Mouse (Mus musculus) testis, postnatal 14 days (tissue): ENCODE measurements around the gene Slc4a4.

Experiments
- DNase-seq: peaks from one replicate; pipeline ENCODE4 v3.0.0; 2021; ENCODE audit warnings: low spot score

Slc4a4 gene

DNA sequence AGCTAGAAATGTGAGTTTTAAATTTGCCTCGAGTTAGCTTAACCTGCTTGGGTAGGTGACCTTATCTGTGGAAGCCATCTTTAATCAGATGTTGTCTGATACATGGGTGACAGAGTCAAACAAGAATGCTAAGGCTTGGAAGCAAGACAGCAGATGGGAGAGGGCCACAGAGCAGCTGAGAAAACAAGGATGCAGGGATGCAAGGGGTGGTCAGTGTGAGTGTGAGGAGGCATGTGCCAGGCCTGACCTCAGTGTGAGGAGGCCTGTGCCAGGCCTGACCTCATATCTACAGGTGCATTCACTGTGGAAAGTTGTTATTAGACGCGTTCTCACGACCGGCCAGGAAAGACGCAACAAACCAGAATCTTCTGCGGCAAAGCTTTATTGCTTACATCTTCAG, 114.0 kb downstream of the Slc4a4 start:
- no peak for DNase-seq

- no peak for DNase-seq
Measured at GRCm38 (mm10) chr5:89010116-89010515, 123.5 kb downstream of the Slc4a4 start.

DNA sequence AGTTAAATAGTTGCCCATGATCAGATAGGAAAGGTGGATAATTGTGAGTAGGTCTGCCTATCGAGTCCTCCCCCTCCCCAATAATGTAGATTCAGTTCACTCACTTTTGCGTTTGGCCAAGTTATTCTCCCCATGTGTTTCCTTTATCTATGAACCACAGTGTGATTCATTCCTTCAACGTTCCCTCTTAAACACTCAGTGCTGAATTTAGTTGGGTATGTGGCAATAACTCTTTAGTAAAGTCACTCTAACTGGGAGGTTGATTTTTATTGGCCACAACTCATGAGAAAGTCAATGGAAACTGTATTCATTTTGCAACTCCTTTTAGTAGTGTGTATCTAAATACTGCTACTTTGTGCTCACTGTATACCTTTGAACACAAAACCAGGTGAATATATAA, 125.8 kb downstream of the Slc4a4 start:
- DNase-seq: no peak

DNA sequence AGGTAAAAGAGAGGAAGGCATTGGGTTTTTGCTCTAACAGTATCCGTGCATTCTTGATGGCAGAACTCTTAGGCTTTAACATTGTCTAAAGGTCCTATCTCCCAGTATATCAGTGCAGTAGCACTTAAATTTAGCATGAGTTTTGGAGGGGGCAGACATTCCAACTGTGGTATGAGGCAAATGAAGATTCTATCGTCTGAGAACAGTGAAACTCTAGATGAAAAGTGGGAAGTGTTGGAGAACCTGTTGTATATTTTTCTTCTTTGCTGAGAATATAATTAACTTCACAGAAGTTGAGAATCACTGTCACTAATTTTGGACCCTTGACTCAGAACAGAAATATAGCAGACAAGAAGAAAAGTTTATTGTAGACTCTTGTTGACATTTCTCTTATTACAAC, 128.2 kb downstream of the Slc4a4 start:
- no peak for DNase-seq

- no peak for DNase-seq
Measured at GRCm38 (mm10) chr5:89015878-89016277, 129.3 kb downstream of the Slc4a4 start.

DNA sequence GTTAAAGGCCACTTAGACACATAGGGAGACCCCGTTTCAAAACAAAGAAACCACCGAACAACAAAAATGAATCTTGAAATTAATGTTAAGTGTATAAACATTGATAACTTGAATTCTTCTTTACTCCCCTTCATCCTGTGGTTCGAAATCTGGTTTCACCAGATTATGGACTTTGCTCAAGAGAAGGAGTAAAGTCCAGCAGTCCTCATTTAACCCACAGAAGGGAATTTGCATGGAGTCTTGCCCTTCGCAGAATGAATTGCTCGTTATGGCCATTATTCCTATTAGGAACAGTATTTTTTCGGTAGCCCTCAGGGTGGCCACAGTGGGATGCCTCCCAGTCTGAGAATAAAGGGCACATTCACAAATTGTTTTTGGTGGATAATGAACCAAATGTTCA, 131.9 kb downstream of the Slc4a4 start:
- no peak for DNase-seq

GRCm38 (mm10) chr5:89024413-89024812, 137.8 kb downstream of the Slc4a4 start:
- no peak for DNase-seq

- no peak for DNase-seq
Measured at GRCm38 (mm10) chr5:89027518-89028085, 141.0 kb downstream of the Slc4a4 start.

DNA sequence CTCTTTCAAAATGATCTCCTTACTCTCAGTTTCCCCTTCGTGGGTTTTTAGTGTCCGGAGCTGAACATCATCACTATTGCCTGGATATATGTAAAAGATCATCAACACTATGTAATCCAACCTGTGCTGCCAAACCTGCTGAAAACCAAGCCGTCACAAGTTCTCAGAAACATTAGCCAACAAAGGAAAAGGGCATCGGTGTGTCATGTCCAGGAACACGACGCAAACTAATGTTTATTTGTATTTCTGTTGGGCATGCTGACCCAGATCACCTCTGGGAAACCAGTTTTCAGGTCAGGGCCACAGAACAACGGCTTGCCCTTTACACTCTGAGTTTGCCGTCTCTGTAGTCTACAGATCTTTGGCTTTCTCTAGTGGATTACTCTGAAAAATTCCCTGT, 146.0 kb downstream of the Slc4a4 start:
- no peak for DNase-seq

DNA sequence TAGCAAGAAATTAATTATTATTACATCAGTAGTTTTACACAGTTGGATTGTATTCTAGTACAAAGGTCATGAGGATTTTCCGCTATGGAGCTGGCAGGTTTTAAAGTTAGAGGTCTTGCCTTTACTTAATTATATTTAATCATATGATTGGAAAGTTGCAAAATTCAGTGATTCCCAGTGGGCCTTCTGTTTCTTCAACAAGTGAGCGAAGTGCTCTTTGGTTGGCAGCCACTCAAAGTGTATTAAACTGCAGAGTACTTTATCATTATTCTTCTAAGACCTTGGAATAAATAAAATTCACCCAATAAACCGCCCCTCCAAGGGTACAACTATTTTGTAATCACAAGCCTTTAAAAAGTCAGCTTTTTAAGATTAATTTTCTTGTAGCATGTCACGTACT, 146.6 kb downstream of the Slc4a4 start:
- no peak for DNase-seq

DNA sequence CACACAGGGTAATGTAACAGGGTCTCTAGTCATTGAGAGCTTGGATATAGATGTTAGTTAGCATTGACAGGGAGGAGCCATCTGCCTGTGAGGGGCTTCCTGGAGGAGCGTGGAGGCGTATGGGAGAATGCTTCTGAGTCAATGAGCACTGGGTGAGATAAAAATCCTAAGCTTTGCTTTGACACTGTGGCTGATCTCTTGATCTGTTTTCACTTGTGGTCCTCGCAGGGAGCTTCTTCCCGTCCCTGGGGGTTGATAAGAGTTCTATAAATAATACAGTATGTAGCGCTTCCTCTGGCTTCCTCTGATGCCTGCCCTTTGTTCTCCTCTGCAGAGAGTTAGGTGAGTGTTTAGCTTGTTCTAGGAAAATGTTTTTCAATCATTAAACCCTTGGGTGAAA, 149.5 kb downstream of the Slc4a4 start:
- DNase-seq: no peak

DNA sequence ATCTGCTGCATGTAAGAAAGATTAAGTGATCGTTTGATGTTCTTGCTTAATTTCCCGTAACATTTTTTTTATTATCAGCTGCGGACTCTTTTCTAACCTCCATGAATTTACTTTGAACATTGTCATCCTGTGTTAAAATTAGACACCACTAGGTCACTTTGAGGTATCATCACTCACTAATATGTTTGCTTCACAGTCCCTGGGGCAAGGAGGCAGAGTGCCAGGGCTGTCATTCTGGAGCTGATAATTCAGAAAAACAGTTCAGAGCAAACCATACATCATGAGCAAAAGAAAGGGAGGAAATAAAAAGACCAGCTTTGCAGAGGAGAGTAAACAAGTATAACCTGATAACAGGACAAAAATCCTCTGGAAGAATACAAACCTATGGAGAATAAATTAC, 154.2 kb downstream of the Slc4a4 start:
- DNase-seq: no peak

GRCm38 (mm10) chr5:89043846-89044245, 157.2 kb downstream of the Slc4a4 start:
- DNase-seq: no peak

- no peak for DNase-seq
Measured at GRCm38 (mm10) chr5:89044801-89045200, 158.2 kb downstream of the Slc4a4 start.

- no peak for DNase-seq
Measured at GRCm38 (mm10) chr5:89051577-89051976, 165.0 kb downstream of the Slc4a4 start.

DNA sequence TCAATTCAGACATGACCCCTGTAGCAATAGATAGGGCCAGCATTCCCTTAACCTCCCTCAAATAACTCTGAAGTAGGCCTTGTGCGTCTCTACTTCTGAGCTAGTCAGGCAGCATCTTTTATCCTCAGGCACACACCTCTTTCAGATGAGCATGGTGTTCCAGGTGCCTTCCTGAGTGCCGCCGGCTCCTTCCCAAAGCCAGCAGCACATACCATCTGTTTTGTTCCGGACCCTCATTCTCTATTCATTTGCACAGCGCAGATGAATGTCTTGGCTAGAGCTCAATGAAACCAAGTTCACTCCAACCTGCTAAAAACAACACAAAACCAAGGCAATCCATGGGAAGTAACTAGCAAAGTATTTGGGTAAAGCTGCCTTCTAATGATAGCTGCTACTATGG, 165.6 kb downstream of the Slc4a4 start:
- DNase-seq: no peak

DNA sequence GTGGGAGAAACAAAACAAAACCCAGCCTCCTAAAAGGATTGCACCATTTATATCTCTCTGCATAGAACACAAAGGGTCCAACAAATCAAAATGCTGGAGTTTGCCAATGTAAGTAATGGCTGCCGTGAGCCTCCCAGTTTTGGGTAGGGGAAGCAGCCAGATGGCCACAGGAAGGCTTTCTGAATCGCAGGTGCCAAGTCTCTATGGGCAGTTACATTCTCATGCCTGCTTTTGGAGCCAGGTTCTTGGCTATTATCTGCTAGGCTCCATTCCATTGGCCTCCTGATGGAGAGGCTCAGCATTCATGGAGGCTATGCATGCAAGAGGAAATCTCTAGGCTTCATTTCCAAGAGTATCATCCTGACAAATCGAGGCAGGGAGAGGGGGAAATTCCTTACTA, 169.0 kb downstream of the Slc4a4 start:
- no peak for DNase-seq

DNA sequence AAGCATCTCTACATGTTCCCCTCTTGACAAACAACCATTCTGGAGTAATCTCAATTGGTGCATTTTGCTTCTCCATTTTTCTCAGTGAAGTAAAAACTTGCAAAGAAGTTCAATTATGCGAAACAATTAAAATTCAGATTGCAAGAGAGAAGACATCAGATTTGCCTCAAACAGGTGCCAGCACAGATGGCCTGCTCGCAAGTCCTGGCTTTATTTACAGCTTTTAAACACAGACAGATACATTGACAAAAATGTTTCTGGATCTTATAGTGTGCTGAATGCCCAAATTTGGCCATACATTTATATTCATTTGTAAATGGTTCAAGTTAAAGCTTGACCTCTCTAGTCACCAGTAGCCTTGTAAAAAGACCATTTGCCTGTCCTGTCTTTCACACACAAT, 169.8 kb downstream of the Slc4a4 start:
- no peak for DNase-seq

DNA sequence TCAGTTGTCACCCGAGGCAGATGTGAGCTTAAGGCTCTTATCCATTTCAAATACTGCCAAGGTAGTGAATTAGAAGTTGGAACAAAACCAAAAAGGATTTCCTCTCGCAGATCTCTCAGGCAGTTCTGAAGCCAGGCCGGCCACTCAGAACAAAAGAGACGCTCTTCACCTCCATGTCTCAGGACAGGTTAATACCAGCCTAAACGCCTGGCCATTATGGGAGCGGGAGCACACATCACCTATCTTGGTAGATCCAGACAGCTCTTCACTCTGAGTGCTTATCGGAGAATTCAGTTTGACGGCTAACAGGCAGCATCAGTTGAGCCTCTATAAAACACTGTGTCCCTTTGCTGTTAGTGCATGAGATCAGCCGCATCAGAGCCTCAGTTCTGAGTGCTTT, 174.5 kb downstream of the Slc4a4 start:
- no peak for DNase-seq

- DNase-seq: no peak
Measured at GRCm38 (mm10) chr5:89062286-89062685, 175.7 kb downstream of the Slc4a4 start.

DNA sequence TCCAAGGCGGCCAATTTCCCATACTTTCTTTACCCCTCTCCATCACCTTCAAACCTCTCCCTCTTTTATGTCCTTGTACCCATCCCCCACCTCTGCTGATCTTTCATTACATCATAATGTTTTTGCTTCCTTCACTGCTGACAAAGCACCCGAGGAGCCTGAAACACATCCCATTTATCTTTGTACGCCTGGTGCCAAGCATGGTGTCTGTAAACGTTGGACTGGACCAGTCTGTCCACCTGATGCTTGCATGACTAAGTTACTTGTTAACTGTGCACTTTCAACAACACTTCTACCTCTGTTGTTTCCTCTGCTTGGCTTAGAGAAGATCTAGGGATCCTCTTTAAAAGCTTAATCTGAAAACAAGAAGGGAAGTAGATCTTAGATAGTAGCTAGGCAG, 180.5 kb downstream of the Slc4a4 start:
- DNase-seq: no peak

GRCm38 (mm10) chr5:89068072-89068471, 181.5 kb downstream of the Slc4a4 start:
- no peak for DNase-seq

- DNase-seq: no peak
Measured at GRCm38 (mm10) chr5:89070051-89070450, 183.4 kb downstream of the Slc4a4 start.

DNA sequence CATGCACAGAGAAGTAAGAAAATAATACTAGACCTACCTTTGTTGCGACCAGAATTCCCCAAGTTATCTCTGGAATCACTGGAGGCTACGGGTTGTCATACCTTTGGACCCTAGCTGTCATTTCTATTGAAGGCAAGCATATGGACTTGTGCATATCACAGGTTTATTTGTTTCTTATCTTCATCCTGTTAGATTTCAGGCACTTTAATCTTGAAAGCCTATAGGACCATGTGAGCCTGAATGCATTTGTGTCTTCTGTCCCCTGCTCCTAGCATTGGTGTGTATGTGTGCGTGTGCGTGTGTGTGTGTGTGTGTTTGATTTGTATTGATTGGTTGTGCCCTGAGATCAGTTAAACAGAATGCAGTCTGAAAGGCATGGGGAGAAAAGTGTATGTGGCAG, 185.3 kb downstream of the Slc4a4 start:
- no peak for DNase-seq

DNA sequence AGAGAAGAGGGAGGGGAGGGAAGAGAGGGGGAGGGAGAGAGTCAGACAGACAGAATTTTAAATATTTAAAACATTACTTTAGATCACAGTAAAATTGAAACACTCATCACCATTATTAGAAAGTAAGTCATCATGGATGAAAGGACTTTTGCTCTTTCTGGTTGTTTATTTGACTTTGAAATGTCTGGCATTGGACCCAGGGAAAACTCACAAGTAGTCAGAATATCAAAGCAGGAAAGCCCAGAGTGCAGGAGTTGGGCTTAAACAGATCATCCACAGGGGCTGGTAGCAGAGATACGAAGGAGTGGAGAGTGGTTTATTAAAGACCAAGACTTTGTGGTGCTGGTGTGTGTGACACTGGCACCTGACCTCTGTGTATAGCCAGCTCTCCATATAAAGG, 191.1 kb downstream of the Slc4a4 start:
- no peak for DNase-seq
